Mouse (Mus musculus) heart, postnatal 4 days (tissue): ENCODE measurements around the gene Elovl6. TPM values are rescaled to one million over a fixed set of nuclear protein-coding genes. Genes with fewer than 3 reads are reported as not detected.

Experiments used
- microRNA-seq, 2 experiments: library from miRNA; unstranded; fragments of <30 nt; microRNA quantifications; one replicate each; pipeline ENCODE4 v1.2.0; 2021 to 2022
- total RNA-seq, 2 experiments: library from RNA; stranded (reverse); gene quantifications; 2 replicates each; pipeline ENCODE4 v1.2.3; 2021

The Elovl6 gene
- total RNA-seq, 2 experiments from 2014 or later, result 3.7 TPM

Small RNAs within 50 kb of the gene (microRNA-seq; reads per million reads assigned to microRNA genes)
- gene Gm24515, result 0 reads per million in 2 experiments

Other genes starting within 250 kb of the Elovl6 start
- 1 to 10 TPM; 8.3 to 8.8 TPM for gene Enpep, start 199.6 kb upstream of the Elovl6 start, total RNA-seq
- gene Egf, start 223.0 kb downstream of the Elovl6 start, total RNA-seq, result 1 to 10 TPM; 2.3 to 2.5 TPM